Mouse (Mus musculus) liver, postnatal 0 days (tissue): ENCODE measurements around the gene Arl6.

Source experiments
- CTCF ChIP-seq: sonication (generic); IDR thresholded peaks from 2 replicates; pipeline ENCODE4 v1.5.1; 2016; ENCODE audit warnings: antibody characterized with exemption, low read depth
- EP300 ChIP-seq: IDR thresholded peaks from 2 replicates; pipeline ENCODE4 v1.6.1; 2016; ENCODE audit warnings: antibody characterized with exemption, low read depth, mild to moderate bottlenecking

GRCm38 (mm10) chr16:59579237-59579636 is 60.0 kb downstream of the Arl6 start:
- TF ChIP-seq CTCF (no peak), EP300 (no peak)
